Mouse (Mus musculus) bone marrow, adult 2 months (tissue): Measurements from ENCODE around the gene Pus7l. TPM values are rescaled to one million over a fixed set of nuclear protein-coding genes. Genes with fewer than 3 reads are reported as not detected.

ENCODE experiments used
- H3K27ac ChIP-seq: fragments of 200-500 bp; 2 replicates; pipeline ENCODE4 v1.5.1; 2012; ENCODE audit warnings: low read depth, mild to moderate bottlenecking, control low read depth, inconsistent platforms, low read length; ENCODE audit not compliant: control insufficient read depth, poor library complexity, insufficient read depth
- H3K4me1 ChIP-seq: fragments of 200-500 bp; 2 replicates; pipeline ENCODE4 v1.6.1; 2011; ENCODE audit warnings: low read length; ENCODE audit not compliant: control insufficient read depth, insufficient read depth
- H3K4me3 ChIP-seq: fragments of 200-500 bp; replicated peaks from 2 replicates; pipeline ENCODE3; 2011; ENCODE audit warnings: mild to moderate bottlenecking, low read depth, low read length, control low read depth; ENCODE audit not compliant: control insufficient read depth
- CTCF ChIP-seq: fragments of 200-500 bp; IDR thresholded peaks from 2 replicates; pipeline ENCODE4 v1.5.1; 2011; ENCODE audit warnings: low read length, control low read depth; ENCODE audit not compliant: control insufficient read depth, insufficient read depth
- POLR2A ChIP-seq: fragments of 200-500 bp; IDR thresholded peaks from 2 replicates; pipeline ENCODE4 v1.6.1; 2011; ENCODE audit warnings: low read depth, mild to moderate bottlenecking, control low read depth, low read length, borderline replicate concordance; ENCODE audit not compliant: control insufficient read depth
- WGBS: fragments of 180-500 bp; shearing (Covaris S2); methylation state at CpG from one replicate; pipeline ENCODE4 v1.1.7; 2018; 5-methylcytosine and 5-hydroxymethylcytosine counted together
- polyA plus RNA-seq: library from polyadenylated mRNA; stranded (reverse); fragments of >200 nt; gene quantifications from 2 replicates; pipeline ENCODE4 v1.2.4, GENCODE M21; 2011; ENCODE audit warnings: low replicate concordance; ENCODE audit not compliant: missing spikeins, insufficient read depth, insufficient read length

The Pus7l gene
- polyA plus RNA-seq, 1 experiment = 1.4 TPM

- 68% methylated on average over 3 of the region's 3 CpGs for WGBS
- no peaks in the 10 kb centered on the region for H3K4me1 ChIP-seq
- H3K4me3 ChIP-seq = no peak overlapping the region
- no peak overlapping the region for H3K27ac ChIP-seq
- TF ChIP-seq CTCF = no peak
- no peak for TF ChIP-seq POLR2A
Observed at GRCm38 (mm10) chr15:94530519-94530918, 12.8 kb downstream of the Pus7l start.

DNA sequence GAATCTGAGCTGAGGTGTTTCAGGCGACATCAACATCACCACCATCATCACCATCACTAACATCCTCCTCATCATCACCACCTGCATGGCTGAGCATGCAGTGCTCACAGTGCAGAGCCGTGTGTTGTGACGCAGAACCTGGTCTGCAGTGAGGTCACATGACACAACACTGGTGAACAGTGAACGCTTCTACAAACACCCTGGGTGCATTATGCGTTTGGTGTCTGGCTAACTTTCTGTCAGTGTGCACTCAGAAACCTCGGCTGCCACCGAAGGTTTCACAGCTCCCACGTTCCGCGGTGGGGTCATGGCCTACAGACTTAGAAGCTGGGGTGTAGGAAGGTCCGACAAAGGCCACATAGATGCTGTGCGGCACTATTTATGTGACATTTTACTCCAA, 18.4 kb downstream of the Pus7l start:
- TF ChIP-seq POLR2A (no peak), CTCF (no peak)
- no peaks in the 10 kb centered on the region for H3K4me1 ChIP-seq
- H3K27ac ChIP-seq = no peak overlapping the region
- WGBS = 89% methylated on average over 12 of the region's 12 CpGs
- no peak overlapping the region for H3K4me3 ChIP-seq

DNA sequence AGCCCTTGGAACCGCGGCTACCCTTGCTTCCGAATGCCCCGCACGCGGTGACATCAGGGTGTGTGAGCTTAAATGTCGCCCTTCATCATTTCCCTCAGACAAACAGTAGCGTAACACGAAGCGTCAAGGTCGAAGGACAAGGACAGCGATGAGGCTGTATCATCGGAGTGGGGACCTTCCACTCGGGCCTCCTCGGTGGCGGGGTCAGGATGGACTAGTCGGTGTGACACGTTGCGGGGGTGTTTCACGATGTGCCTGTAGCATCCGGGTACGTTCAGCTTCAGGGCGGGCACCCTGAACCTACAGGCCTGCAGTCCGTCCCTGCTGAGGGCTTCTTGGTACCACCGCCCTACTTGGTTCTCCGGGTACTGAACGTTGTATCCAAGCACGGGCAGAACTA, 20.1 kb downstream of the Pus7l start:
- H3K4me3 ChIP-seq = no peak overlapping the region
- no peaks in the 10 kb centered on the region for H3K4me1 ChIP-seq
- WGBS = 90% methylated on average over 28 of the region's 28 CpGs
- no peak overlapping the region for H3K27ac ChIP-seq
- no peak for TF ChIP-seq CTCF
- no peak for TF ChIP-seq POLR2A

DNA sequence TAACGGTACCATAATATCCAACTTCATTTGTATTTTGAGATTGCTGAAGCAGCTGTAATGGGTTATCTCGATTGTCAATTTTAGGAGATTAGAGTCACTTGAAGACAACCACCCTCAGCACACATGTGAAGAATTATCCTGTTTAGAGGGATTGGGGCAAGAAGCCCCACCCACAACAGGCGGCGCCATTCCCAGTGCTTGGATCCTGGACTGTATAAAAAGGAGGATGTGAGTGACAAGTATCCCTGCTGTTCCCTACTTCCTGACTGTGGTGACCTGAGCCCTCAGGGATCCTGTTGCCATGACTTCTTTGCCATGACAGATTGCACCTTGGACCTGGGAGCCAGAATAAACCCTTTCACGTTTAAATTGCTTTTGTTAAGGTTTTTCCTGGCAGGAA, 22.4 kb downstream of the Pus7l start:
- Histone ChIP-seq H3K4me3 (no peak overlapping the region), H3K27ac (no peak overlapping the region), H3K4me1 (no peaks in the 10 kb centered on the region)
- TF ChIP-seq POLR2A = no peak
- no peak for TF ChIP-seq CTCF
- 76% methylated on average over 5 of the region's 5 CpGs for WGBS

DNA sequence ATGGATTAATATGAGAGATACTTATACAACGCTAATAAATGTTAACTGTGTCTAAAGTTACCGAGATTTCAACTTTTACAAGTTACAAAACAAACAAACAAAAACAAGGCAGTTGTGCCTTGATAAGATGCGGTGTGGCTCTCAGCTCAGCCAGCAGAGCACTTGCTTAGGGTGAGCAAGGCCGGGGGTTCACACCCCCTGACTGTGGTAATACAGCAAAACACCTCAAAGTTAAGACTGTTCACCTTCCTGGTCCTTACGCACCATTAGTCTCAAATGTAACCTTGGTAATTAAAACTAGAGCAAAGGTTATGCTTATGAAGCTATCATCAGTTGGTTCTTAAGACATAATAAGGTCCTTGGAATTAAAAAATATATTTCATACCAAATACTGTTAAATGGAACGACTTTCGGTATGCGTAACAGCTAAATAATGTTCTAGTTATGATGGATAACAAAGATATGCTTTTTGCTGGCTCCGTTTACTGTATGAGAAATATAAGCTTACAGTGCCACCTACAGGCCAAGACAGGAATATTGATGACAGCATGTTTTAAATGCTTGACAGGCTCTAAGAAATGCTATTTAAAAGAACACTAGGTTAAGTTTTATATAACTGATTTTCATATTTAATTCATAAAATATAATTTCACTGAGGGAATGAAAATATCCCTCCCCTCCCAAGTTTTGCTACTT, 23.0 kb downstream of the Pus7l start:
- TF ChIP-seq POLR2A = no peak
- no peak for TF ChIP-seq CTCF
- 36% methylated on average over 9 of the region's 9 CpGs for WGBS
- H3K4me1 ChIP-seq = no peaks in the 10 kb centered on the region
- no peak overlapping the region for H3K4me3 ChIP-seq
- H3K27ac ChIP-seq = no peak overlapping the region

GRCm38 (mm10) chr15:94517913-94518491, 25.3 kb downstream of the Pus7l start:
- H3K4me3 ChIP-seq = no peak overlapping the region
- TF ChIP-seq POLR2A (no peak), CTCF (no peak)
- no peaks in the 10 kb centered on the region for H3K4me1 ChIP-seq
- 64% methylated on average over 16 of the region's 16 CpGs for WGBS
- no peak overlapping the region for H3K27ac ChIP-seq

GRCm38 (mm10) chr15:94503451-94504215, 39.7 kb downstream of the Pus7l start:
- Histone ChIP-seq H3K4me3 (no peak overlapping the region), H3K4me1 (no peaks in the 10 kb centered on the region), H3K27ac (no peak overlapping the region)
- 77% methylated on average over 12 of the region's 12 CpGs for WGBS
- no peak for TF ChIP-seq CTCF
- no peak for TF ChIP-seq POLR2A

DNA sequence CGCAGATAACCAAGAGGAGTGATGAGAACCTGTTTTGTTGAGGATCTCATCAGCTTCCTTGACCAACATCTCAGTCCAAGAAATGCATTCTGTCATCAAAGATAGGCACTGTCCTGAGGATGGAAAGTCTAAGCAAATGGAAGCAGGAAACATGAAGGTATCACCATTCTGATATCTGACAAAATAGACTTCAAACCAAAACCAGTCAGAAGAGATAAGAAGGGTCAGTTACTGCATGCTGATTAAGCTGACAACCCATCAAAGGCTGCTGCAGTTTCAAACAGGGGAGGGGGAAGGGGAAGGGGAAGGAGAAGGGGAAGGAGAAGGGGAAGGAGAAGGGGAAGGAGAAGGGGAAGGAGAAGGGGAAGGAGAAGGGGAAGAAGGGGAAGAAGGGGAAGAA, 44.1 kb downstream of the Pus7l start:
- no peak overlapping the region for H3K4me3 ChIP-seq
- H3K4me1 ChIP-seq = no peaks in the 10 kb centered on the region
- WGBS = 58% methylated on average over 1 of the region's 1 CpGs
- TF ChIP-seq CTCF (no peak), POLR2A (no peak)
- H3K27ac ChIP-seq = no peak overlapping the region
